Mouse (Mus musculus) kidney, postnatal 10 days (tissue): Measurements from ENCODE around the gene Sox8.

ENCODE experiments used
- DNase-seq: peaks from one replicate; pipeline ENCODE4 v3.0.0; 2021; ENCODE audit warnings: mixed read lengths

The Sox8 gene

DNA sequence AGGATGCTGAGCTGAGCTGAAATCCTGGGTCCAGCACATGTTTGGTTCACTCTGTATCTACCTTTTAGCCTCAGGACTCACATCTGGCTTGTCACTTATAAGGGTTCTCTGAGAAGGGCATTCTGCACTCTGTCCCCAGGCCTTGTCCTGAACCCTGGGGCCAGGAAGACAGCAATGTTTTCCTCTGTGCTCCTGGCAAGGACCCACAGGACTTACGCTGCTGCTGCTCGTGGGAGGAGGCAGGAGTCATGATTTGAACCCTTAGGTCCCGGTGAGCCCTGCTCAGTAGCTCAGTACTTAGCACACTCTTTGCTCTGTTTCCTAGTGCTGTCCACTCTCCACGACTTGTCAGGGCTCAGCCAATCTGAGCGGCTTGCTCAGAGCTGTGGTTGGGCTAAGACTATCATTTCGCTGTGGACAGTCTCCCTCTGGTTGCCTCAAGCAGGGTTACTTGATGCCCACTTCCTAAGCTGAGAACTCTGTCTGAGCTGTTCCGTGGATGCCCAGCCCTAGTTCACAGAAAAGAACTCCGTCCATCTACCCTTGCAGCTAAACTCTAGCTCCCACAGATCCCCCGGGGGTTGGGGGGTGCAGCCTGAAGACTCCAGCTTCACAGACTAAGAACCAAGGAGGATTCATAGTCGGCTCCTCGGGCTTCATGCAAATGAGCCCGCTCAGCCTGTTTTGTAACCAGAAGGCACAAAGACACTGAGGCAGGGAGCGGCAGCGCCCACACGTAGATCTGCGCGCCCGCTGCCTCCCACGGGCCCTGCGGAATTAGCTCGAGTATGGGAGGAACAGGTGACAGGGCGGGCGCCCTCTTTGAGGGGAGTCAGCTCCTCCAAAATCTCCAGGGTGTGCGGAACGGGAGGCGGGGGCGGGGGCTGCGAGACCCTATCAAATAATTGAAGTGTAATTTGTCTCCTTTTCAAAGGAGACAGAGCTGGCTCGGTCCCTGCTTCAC lies 14.5 kb downstream of the Sox8 start:
- peak; percentile 32 for DNase-seq

- DNase-seq, result no peak
Observed at GRCm38 (mm10) chr17:25555159-25555558, 15.3 kb downstream of the Sox8 start.

DNA sequence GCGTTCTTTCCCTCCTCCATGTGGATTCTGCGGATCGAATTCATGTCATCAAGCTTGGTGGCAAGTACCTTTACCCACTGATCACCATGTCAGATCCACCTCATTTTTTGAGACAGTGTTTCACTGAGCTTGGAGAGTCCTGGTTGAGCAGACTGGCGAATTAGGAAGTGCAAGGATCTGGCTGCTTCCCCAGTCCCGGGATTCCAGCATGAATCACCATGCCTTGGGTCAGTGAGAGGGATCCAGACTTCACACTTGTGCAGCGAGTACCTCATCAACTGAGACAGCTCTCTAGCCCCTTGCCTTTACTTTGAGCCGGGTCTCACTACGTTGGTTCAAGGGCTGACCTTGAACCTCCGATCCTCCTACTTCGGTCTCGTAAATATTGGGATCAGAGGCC lies 19.2 kb downstream of the Sox8 start:
- no peak for DNase-seq

GRCm38 (mm10) chr17:25550020-25550419 lies 20.5 kb downstream of the Sox8 start:
- DNase-seq, result no peak

DNA sequence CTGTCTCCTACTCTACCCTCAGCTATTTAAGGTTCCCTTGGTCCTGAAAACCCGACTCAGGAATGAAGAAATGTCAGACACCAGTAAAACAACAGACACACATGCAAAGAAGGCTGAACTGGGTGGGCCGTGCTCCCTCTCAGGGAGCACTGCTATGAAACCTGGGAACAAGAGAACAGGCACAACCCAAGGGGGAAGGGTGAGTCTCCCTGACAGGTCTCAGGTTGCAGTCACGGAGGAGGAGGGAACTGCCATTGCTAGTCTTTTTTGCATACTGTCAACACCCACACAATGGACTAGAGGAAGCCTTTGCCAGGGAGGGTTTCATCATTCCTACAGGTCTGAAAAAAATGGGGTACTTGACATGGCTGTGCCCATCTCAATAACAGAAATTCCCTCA lies 23.5 kb downstream of the Sox8 start:
- DNase-seq, result no peak

DNA sequence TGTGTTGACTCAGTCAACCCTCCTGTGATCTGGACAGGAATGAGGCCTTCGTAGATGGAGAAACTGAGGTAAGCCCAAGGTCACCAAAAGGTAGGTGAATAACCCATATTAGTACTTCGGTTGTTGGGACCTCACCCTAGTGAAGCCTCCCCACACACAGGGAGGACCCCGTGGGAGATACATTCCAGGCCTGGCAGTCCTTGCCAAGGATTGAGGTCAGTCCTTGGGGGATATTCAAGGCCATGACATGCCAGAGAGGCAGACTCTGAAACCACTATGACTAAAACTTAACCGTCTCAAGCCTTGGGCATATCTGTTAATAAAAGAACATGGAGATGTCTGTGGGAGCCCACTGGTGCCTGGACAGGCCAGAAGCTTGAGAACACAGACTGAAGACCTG lies 28.7 kb downstream of the Sox8 start:
- no peak for DNase-seq

DNA sequence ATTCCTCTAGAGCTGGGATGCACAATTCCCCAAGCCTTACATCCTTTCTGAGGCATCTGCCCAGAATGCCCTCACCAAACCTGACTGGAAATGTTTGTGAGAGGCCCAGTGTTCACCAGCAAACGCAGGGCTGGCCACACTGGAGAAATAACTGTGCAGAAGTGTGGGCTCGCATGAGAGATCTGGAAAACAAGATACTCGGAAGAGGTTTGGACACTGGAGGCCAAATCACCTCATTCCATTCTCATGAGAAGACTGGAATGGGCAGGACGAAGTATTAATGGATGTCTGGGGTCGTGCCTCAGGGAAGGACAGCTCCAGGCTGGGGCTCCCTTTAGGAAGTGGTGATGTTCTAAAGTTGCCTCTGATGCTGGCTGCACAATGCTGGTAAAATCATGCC lies 29.8 kb downstream of the Sox8 start:
- DNase-seq, result no peak

GRCm38 (mm10) chr17:25538945-25539875 lies 31.3 kb downstream of the Sox8 start:
- peak; percentile 56 for DNase-seq

GRCm38 (mm10) chr17:25530357-25531022 lies 40.0 kb downstream of the Sox8 start:
- no peak for DNase-seq

DNA sequence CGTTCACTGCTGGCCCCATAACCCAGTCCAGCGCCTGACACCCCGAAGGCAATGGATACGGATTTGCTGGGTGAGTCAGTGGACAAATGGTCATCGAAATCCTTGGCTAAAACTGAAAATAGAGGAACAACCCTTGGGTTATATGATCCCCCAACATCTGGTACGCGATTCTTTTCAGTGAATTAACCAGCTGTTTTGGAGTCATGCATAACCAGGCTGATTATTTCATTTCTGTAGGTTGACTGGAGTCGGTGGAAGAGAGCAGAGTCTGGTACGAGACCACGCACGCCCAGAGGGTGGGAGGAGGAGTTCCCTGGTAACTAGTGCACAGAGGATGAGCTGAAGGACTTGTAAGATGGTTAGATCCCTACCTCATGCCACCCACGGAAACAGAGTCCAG lies 48.4 kb downstream of the Sox8 start:
- DNase-seq, result no peak

DNA sequence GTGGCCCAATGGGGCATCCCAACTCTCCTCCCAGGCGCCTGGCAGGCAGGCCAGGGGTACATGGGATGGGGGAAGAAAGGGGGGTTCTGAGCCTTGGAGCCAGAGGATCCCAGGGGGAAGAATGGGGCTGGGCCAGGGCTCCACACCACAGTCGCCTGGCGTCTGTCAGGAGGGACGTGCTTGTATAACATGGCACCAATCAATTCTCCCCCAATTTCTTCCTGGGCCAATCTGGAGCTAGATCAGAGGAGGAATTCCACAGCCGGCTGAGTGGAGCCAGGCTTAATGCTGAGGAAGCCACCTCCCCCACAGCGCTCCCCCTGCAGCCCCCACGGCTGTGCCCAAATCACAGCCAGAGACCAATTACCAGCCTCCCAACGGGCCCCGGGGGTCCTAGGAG lies 50.0 kb downstream of the Sox8 start:
- DNase-seq, result no peak

- DNase-seq, result no peak
Observed at GRCm38 (mm10) chr17:25519511-25519910, 51.0 kb downstream of the Sox8 start.

DNA sequence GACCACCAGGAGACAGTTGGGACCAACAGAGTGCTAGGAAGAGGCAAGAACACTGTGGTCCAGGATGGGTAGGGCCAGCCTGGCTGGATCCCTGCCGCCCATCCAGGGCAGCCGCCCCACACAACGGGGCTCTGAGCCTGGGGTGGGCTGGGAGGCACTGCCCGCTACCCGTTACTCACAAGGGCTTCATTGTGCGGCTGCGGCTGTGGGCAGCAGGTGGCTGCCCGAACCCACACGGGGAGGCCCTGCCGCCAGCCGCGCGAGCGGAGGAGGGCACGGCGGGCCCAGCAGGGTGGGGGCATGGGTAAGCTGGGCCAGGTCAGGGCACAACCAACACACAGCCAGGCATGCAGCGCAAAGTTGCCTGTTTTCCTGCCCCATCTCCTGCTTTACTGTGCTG lies 52.3 kb downstream of the Sox8 start:
- DNase-seq, result no peak

DNA sequence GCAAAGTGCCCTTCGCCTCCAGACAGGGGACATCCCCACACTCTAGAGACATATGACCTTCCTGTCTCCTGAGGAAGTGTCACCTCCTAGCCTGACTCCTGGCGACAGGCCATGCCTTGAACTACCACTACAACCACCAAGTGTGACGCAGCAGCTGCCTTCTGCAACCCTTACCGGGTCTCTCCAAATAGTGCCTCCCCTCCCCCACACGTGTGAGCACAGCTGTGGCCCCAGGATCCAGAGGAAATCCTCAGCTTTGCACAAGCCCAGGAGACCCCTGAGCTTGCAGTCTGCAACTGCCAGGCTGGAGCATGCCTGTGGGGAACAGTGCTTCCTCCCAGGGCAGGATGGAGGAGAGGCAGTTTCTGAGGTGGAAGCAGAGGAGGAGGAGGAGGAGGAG lies 54.2 kb downstream of the Sox8 start:
- DNase-seq, result peak; percentile 28
